Mouse (Mus musculus) cortical plate, adult 2 months (tissue): ENCODE measurements around the gene Ccr7.

ENCODE experiments used
- CTCF ChIP-seq: fragments of 200-500 bp; IDR thresholded peaks from 2 replicates; pipeline ENCODE4 v1.5.1; 2011; ENCODE audit warnings: mild to moderate bottlenecking, control low read depth, low read length; ENCODE audit not compliant: insufficient read depth; ENCODE audit errors: extremely low read depth
- POLR2A ChIP-seq: fragments of 200-500 bp; IDR thresholded peaks from 2 replicates; pipeline ENCODE4 v1.6.1; 2011; ENCODE audit warnings: mild to moderate bottlenecking, low read length, control low read depth; ENCODE audit not compliant: insufficient read depth; ENCODE audit errors: extremely low read depth

DNA sequence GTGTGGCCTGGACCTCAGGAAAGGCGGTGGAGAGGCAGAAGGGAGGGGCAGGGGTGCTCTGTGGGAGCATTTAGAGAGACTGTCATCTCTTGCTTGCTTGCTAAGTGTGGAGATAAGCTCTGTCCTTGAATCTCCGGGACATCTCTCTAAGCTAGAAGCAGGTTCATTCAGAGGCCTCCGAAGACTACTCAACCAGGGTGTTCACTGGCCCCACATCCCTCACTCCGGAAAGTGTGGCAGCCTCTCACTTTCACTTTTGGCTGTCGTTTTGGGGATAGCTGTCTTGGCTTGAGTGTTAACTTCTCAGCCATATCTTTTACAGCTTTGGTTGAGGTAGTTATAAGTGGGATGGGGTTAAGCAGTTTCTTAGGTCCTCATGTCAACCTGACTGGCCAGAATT is 10.4 kb downstream of the Ccr7 start:
- no peak for TF ChIP-seq POLR2A
- no peak for TF ChIP-seq CTCF
